Mouse (Mus musculus) retina, adult 2 months (tissue): ENCODE measurements around the gene Gnb3.

Source experiments
- DNase-seq: peaks from one replicate; pipeline ENCODE4 v3.0.0-alpha.2; 2012; ENCODE audit warnings: low read depth, low spot score

The Gnb3 gene

DNA sequence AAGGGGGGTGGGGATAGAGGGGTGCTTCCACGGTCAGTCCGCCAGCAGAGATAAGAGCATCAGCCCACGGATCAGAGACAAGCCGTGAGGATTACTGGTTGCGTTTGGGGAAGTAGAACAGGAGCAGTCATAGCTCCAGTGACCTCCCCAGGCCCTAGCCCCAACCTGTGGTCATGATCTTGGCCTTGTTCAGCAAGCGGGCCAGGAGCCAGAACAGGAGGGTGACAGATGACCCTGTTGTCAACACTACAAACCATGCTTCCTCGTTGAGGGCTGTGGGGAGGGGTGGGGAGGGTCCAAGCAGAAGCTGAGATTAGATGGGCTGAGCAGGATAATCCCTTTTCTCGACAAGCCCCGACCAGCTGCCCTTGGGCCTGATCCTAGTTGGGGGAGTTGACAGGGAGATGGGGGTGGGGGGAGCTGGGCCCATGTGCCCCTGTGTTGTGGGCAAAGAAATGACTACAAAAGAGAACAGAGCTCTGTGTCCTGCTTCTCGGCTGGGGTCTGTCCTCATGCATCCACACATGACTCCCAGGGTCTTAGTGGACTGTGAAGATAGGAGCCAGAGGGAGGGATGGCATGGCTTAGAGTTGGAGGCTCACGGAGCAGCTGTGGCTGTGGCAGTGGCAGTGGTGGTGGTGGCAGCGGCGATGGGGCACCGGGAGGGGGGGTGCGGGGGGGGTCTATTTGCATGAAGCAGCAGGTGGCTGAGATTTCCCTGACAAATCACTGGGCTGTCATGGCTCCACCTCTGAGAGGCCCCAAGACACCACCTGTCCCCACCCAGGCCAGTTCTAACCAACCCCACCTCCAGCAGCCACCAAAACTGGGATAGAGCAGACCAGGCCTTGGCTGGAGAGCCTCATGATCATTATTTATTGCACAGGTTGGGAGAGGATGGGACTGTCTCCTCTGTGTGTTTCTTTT is at the start of gene Gnb3:
Gnb3 (minus strand) TSS at position 35 of the 927 bp plus-strand sequence.
- peak; percentile 85 for DNase-seq

DNA sequence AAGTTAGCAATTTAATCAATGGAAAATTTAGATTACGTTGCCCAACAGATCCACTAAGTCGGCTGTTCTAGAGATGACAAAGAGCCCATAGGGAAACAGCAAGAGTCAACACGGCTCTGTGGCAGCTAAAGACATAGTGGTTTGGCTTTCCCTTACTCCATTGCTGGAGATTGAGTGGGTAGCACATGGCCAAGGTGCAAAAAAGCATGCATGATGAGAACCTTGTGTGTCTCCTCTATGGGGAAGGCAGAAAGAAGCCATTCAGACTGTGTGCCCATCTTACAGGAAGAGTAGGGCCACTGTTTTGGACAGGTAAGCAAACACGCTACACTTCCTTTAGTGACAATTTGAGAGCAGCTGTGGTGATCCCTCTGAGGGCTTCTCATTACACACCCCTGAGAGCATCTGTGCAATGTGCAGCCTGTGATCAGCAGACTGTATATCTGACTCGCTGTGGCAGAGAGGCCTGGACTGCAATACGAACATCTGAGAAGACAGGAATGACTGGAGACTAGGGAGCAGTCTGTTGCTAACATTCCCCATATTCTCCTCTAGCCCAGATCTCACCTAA is 48.6 kb upstream of the Gnb3 start:
- no peak for DNase-seq

DNA sequence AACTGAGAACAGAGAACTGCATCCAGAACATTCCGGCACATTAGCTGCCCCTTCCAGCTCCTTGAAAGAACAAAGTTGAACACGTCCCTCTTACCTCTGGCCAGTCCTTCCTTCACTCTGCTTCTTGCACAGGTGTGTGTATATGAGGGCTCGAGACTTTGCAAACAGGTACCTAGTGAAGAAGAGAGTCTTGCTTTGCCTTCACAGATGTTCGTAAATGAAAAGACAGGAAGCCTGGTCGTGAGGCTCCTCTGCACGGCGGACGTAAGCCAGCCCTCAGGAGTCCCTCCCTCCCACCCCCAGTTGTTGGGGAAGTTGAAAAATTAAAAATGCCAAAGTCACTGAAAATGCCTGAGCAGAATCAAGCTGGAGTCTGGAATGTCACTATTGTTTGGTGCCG is 47.9 kb upstream of the Gnb3 start, which contains the start of gene Cd4:
Cd4 (minus strand) TSS at position 236 of the 400 bp plus-strand sequence.
- DNase-seq: no peak

DNA sequence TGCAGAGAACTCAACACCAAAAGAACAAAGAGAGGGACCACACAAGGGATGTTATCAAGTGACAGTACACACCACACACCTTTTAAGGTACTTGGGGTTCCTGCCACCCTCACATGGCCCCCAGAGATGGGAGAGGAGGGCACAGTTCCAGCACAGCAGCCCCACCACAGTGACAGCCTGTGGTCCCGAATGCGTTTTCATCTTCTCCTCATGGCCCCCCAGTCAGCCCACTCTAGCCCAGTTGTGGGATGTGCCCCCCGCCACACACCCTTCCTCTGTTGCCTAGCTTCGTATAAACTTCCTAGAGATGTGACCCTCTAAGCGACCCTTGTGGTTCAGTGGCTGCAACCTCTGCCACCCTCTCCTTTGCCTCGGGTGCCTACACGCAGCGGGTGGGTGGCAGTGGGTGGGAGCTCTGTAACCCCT is 45.9 kb upstream of the Gnb3 start:
- no peak for DNase-seq

DNA sequence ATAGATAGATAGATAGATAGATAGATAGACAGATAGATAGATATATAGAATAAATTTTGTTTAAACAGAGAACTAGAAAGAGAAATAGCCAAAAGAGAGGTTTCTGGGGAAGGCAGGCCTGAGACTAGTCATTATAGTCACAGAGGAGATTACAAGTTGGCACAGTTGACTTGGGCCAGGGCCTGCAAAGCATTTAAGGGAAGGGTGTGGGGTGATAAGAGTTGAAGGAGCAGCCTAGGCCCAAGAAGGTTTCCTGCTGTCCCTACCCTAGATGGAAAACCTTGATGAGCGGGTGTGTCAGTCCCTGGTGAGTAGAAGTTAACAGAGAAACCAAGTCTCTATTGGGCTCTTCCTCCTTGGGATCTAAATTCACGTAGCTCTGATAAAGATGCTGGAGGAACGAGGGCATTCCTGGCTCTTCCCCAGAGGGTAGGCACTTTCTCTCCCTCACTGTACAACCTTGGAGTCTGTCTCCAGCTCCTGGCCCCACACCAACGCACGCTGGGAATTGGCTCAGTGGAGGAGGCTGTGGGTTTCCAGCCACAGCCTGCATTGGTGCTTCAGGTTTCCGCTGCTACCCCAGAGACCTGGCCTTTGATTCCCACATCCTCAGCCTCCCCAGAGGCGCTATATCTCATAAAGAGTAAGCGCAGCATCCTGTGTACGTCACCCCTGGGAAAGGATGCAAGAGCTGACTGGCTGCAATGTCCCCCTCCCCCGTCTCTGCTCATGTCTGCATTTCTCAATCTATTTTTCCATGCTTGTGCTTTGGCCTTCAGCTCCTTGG is 44.8 kb upstream of the Gnb3 start:
- DNase-seq: no peak

DNA sequence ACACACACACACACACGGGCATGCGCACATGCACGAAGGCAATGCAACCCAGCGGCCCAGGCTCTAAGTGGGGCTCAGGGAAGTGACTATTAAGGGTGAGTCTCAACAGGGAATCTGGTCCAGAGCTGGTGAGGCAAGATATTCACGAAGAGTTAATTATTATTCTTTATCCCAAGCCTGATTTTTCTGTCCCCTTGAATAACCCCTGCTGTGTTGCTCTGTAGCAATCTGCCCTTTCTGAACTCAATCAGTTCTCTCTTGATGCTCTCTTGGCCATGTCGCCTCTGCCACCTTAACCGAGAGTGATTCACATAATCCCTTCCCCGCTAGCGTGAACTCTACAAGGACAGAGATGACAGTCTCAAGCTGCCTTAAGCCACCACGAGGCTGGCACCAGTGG is 43.3 kb upstream of the Gnb3 start:
- peak; percentile 50 for DNase-seq

DNA sequence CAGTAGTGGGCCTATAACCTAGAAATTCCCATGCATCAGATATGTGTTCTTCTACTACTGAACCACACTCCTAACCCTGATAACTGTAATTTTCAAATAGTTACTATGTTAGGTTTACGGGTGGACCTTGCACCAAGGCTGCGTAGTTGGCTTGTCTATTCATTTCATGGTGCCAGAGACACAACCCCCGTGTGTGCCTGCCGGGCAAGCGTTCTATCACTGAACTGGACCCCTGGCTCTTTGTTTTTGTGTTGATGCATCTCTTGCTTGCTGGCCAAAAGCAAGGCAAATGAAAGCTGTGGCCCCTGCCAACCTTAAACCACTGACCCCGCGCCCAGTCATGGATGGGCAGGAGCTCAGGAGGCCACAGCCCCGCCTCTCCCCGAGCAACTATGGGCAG is 41.7 kb upstream of the Gnb3 start:
- DNase-seq: no peak

DNA sequence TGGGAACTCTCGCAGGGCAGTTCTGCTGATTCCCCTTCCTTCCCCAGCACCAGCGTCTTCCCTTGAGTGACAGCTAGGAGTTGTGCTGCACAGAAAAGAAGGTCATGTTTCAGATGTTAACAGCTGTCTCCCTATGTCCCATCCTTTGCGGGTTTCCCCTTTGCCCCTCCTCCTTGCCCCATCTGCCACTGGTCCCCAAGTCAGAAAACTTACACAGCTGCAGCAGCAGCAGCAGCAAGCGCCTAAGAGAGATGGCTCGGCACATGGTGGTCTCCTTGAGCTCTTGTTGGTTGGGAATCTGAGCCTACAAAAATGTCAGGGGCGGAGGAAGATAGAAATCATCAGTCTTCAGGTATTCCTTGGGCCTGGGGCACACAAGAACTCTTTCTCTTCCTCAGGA is 39.3 kb upstream of the Gnb3 start:
- no peak for DNase-seq

DNA sequence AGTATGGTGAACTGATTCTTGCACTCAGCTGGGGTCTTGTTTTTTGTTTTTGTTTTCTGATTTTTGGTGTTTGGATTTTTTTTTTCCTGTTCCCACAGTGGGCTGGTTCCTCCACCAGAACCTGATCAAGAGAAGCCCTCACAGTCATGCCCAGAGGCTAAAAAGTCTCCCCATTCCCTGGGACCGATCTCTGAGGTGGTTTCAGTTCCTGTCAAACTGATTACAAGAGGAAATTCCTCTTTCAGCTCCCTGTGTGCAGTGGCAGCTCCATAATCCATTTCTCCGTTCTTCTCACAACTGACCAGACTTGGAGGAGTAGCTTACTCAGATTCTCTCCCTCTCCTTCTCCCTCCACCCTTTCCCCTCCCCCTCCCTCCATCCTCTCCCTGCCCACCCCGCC is 34.3 kb upstream of the Gnb3 start:
- no peak for DNase-seq

DNA sequence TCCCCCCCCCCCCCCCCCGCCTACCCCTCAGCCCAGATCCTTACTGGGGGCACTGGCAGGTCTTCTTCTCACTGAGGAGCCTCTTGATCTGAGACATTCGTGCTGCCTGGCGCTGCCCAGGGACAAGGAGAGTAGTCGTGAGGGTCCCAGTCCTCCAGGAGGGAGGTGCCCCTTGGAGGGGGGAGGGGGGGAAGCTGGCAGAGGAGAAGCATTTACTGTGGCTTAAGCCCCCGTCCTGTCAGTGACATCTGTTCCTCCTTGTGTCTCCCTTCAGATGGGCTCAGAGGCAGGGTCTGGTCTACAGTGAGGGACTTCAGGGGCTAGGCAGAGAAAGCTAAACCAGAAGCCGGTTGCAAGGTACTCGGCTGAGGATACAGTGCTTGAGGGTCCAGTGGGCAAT is 26.5 kb upstream of the Gnb3 start:
- no peak for DNase-seq

DNA sequence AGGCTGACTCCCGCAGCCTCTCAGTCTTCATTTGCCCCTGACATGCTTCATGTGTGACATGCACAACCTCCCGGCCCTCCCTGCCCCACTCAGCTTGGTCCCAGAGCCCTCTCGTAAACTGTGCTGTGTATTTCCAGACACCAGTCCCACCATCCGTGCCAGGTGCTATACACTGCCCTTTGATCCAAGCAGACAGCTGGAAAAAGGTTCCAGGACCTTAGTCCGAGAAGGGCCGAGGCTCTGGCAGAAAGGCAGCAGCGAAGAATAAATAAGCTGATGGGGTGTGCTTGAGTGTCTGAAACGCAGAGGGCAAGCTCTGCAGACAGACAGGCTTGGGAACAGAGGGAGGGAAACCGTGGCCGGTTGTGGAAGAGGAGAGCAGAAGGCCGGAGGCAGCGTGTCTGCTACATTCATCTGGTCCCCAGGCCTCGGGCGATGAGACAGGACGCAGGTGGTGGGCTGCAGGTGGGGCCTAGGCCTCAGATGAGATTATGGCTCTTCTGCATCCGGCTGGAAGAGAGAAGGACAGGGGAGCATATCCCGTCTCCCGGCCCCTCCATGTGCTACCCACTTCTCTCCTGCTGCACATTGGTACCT is 25.8 kb upstream of the Gnb3 start:
- no peak for DNase-seq

DNA sequence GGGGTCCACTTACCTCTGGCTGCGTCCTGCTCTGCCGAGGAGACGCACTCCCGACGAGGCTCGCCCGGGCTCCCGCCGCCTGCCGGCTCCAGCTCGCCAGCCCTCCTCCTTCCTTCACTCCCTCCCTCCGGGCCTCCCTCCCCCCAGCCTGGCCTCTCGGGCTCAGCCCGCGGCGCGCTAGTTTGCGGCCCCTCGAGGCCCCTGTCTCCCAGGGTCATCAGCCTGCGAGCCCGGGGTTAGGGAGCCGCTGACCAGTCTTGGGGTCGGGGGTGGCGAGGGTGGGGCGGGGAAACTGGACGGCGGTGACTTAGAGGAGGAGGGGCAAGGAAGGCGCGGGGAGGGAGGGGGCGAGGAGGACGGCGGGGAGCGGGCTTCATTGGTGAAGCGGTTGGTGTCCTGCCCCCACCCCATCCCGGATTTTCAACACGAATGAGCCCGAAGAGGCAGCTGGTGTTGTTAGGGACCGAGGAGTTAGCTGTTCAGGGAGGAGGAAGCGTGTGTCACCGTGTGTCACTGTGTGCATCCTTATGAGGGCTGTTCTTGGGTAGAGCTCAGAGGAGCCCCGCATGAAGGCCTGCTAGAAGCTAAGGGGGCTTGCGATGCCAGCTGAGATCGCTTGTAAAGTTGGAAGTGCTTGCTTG is 23.7 kb upstream of the Gnb3 start, which contains the start of gene Gpr162:
Gpr162 (minus strand) TSS at position 326 of the 641 bp plus-strand sequence.
- no peak for DNase-seq

DNA sequence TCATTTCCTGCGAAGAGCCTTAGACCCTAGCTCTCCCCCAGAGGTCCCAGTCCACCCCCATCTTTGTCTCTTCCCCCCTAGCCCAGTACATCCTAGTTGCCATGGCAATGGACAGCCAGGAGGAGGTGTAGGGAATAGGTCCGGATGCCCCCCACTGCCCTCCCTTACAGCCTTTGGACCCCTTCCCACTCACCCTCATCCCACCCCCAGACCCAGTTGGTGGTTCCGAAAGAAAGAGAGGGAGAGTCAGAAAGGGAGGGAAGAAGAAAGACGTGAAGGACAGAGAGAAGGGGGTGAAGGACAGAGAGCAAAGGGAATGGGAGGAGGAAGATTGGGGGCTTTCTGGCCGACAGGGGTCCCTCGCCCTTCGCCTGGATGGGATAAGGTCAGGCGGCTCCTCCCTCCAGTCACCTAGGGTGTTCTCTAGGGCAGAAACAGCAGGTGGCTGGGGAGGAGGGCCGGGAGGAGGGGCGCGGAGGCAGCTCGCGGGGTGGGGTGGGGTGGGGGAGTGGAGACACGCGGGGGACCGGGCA is 23.1 kb upstream of the Gnb3 start:
- DNase-seq: no peak

DNA sequence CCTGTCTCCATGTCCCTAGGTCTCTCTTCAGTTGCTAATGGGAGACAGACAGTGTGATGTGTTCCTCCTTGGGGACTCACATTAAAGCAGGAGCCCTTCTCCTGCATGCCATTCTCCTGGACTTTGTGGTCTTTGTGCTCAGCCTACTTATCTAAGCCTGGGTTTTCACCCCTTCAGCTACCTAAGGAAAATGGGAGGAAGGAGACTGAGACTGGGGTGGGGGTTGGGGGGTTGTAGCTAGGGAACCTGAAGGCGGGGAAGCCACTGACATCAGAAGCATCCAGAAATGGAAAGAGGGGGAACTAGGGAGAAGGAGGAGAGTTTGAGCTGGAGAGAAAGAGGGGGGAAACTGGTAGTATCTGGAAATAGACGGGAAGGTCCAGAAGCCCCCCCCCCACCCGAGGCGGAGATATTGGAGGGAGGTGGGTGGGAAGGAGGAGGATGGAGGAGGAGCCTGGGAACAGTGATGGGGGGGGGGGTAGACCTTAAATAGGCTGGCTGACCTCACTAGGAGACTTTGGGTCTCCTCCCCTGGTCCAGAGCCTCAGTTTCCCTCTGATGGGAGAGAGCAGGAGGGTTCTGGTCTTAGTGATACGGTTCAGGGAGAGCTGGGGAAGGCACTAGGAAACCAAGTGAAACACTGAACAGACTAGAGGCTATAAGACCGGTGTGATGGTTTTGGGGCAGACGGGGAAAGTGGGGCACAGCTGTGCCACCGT is 22.5 kb upstream of the Gnb3 start:
- no peak for DNase-seq

DNA sequence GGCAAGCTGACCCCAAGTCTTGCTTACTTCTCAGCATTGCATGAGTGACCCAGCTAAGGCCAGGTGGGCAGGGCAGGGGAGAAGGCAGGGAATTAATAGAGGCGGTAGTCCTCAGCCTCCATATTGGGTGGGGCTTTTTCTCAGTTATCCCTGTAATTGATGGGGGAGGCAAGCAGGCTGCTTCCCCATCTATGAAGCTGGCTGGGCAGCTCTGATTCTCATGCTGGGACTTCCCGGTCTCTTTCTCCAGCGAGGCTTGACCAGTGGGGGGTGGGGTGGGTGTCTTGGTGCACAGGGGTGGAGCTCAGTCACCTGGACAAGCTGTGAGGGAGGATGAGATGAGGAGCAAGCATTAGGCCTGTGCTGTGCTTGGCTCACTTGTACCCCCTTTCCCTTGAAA is 21.7 kb upstream of the Gnb3 start:
- no peak for DNase-seq

DNA sequence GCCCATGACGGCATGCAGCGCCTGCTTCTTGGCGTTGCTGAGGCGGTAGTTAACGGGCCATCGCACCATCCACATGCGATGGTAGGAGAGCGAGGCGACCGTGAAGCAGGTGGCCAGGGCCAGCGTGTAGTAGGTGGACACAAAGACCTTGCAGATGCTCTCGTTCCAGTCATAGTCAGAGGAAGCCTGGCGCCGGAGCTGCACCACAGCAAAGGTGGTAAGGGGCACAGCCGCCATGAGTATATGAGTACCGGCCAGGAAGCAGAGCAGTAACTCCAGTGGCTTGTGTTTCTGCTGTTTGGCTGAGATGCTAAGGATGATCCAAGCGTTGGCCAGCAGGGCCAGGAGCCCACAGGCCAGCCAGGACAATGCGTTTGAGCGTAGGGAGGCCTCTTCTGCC is 21.2 kb upstream of the Gnb3 start:
- DNase-seq: no peak

DNA sequence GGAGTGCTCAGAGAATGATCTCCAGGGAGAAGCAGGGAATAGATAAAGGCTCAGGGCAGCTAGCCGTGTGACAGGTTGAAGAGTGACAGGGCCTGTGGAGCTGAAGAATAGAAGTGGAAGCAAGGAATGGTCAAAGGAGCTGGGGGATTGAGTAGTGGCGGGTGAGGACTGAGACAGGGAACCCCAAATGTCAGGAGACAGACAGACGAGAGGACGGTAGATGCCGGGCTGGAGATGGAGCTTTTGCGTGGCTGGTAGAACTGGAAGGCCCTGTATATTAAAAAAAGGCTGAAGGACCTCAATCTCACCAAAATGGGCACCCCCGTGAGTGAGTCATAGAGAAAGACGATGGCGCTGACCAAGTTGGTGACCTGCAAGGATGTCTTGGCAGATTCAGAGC is 20.4 kb upstream of the Gnb3 start:
- DNase-seq: no peak

DNA sequence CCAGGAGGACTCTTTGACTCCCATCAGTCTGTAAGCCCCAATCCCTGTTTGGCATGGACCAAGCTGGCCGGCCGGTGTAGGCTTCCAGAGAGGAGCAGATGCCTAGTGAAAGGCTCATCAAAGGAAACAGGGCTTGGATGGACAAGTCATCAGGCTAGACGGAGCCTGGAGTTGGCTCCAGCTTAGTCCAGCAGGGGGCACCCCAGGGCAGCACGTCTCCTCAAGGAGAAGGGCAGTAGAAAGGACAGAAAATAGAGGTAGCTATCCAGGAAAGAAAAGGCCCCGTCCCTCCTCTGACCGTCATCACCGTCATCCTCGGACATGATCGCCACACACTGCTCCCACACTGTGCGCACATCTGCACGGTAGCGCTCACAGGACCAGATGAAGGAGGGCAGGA is 19.6 kb upstream of the Gnb3 start:
- peak; percentile 69 for DNase-seq

DNA sequence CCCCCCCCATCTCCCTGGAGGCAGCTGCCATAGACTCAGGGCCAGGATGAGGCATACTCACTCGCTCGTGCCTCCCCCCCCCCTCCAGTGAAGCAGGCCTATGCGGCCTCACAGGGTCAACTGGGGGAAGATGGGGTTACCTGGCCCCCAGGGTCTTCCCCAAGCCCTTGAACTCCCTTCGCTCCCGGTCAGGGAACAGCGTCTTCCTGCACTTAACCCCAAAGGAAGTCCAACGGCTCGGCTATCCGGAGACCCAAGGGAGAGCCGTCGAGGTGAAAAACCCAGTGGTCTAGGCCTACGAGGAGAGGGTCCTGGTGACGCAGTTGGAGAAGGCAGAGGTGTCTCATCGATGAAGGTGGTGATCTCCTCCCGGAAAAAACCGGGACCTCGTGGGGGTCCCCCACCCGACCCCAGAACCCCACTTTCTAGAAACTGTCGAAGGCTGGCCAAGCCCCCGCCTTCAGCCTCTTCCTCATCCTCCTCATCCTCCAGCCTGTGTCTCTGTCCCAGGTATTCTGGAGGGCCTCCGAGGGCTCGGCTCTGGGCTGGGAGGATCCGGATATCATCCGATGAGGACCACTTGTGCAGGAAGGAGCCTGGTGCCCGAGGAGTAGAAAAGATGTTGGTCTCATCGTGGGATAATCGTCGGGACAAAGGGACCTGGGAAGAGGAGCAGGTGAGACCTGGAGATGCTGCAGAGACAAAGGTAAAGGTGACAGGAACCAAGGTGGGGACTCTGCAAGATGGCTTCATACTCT is 18.7 kb upstream of the Gnb3 start:
- DNase-seq: no peak
